Mouse (Mus musculus) activated CD4-positive, CD25-positive, alpha-beta regulatory T cell, adult 4 months (primary cell): ENCODE data around the gene Inpp5b. TPM values are rescaled to one million over a fixed set of nuclear protein-coding genes. Genes with fewer than 3 reads are reported as not detected.
A peak's percentile ranks its signal among the peaks of the same experiment; 100 is the strongest.

Source experiments
- ATAC-seq: one replicate; pipeline ENCODE4 v1.8.0; 2017
- polyA plus RNA-seq, 2 experiments: library from polyadenylated mRNA; unstranded; fragments of 100-300 nt; shearing (Covaris generic); gene quantifications; one replicate each; pipeline ENCODE4 v1.2.1; 2017

Gene Inpp5b
- polyA plus RNA-seq, 2 experiments from 2014 or later = 80.2 to 94.1 TPM

GRCm38 (mm10) chr4:124811347-124811975 is 69.8 kb downstream of the Inpp5b start:
- no peak for ATAC-seq

- ATAC-seq = no peak
Observed at GRCm38 (mm10) chr4:124815901-124816300, 74.3 kb downstream of the Inpp5b start.

- no peak for ATAC-seq
Observed at GRCm38 (mm10) chr4:124817803-124818202, 76.2 kb downstream of the Inpp5b start.

GRCm38 (mm10) chr4:124818832-124819231 is 77.2 kb downstream of the Inpp5b start:
- ATAC-seq = no peak

GRCm38 (mm10) chr4:124824967-124825366 is 83.3 kb downstream of the Inpp5b start:
- no peak for ATAC-seq

- ATAC-seq = no peak
Observed at GRCm38 (mm10) chr4:124825371-124825965, 83.8 kb downstream of the Inpp5b start.

GRCm38 (mm10) chr4:124829671-124830070 is 88.0 kb downstream of the Inpp5b start:
- no peak for ATAC-seq

GRCm38 (mm10) chr4:124832796-124833195 is 91.1 kb downstream of the Inpp5b start:
- ATAC-seq = no peak

- no peak for ATAC-seq
Observed at GRCm38 (mm10) chr4:124838035-124838700, 96.5 kb downstream of the Inpp5b start.

GRCm38 (mm10) chr4:124840998-124841397 is 99.3 kb downstream of the Inpp5b start:
- no peak for ATAC-seq

- ATAC-seq = peak; percentile 54
Observed at GRCm38 (mm10) chr4:124843493-124843892, 101.8 kb downstream of the Inpp5b start.

- peak; percentile 29 for ATAC-seq
Observed at GRCm38 (mm10) chr4:124847573-124847972, 105.9 kb downstream of the Inpp5b start.

GRCm38 (mm10) chr4:124849631-124850260 is 108.1 kb downstream of the Inpp5b start:
- no peak for ATAC-seq

- peak; percentile 82 for ATAC-seq
Observed at GRCm38 (mm10) chr4:124850261-124850913, 108.7 kb downstream of the Inpp5b start, which contains the start of gene Yrdc. Gene Yrdc (plus strand): TSS chr4:124850679.

Other genes with a start within 250 kb of the Inpp5b start
- not detected for gene 3100002H09Rik, start 131.0 kb upstream of the Inpp5b start, polyA plus RNA-seq
- not detected for gene Pou3f1, start 85.0 kb upstream of the Inpp5b start, polyA plus RNA-seq
- gene Utp11, start 48.2 kb upstream of the Inpp5b start, polyA plus RNA-seq = 10 to 100 TPM; 80.9 to 85.9 TPM
- 10 to 100 TPM in 1 of 2 experiments, 1 to 10 TPM in 1; 7.2 to 14.7 TPM for gene Fhl3, start 41.1 kb upstream of the Inpp5b start, polyA plus RNA-seq
- 100 to 1,000 TPM; 108 to 125 TPM for gene Sf3a3, start 27.1 kb upstream of the Inpp5b start, polyA plus RNA-seq
- 10 to 100 TPM; 14.2 to 18.5 TPM for gene Mtf1, start 60.3 kb downstream of the Inpp5b start, polyA plus RNA-seq
- 1 to 10 TPM; 4.4 to 6.2 TPM for gene Yrdc, start 108.8 kb downstream of the Inpp5b start, polyA plus RNA-seq
- 1 to 10 TPM; 3.9 to 8.0 TPM for gene 1110065P20Rik, start 109.3 kb downstream of the Inpp5b start, polyA plus RNA-seq
- gene Maneal, start 120.3 kb downstream of the Inpp5b start, polyA plus RNA-seq = under 1 TPM; 0.17 to 0.20 TPM
- under 1 TPM in 1 of 2 experiments, not detected in 1; 0.30 TPM for gene Epha10, start 139.0 kb downstream of the Inpp5b start, polyA plus RNA-seq
- 1 to 10 TPM; 6.9 to 8.9 TPM for gene 9930104L06Rik, start 195.2 kb downstream of the Inpp5b start, polyA plus RNA-seq
- 10 to 100 TPM; 43.8 to 61.4 TPM for gene Cdca8, start 197.5 kb downstream of the Inpp5b start, polyA plus RNA-seq
- not detected for gene Rspo1, start 244.6 kb downstream of the Inpp5b start, polyA plus RNA-seq